Mouse (Mus musculus) kidney, adult 11 months (tissue): ENCODE measurements around the gene H2-Aa.
A peak's percentile ranks its signal among the peaks of the same experiment; 100 is the strongest.
"Not testable (repeated sequence)": the region's sequence is repeated elsewhere in the genome, so short reads cannot be mapped to it uniquely, and the experiment has no call there.

Source experiments
- DNase-seq: peaks from one replicate; pipeline ENCODE4 v3.0.0; 2022

Gene H2-Aa

DNA sequence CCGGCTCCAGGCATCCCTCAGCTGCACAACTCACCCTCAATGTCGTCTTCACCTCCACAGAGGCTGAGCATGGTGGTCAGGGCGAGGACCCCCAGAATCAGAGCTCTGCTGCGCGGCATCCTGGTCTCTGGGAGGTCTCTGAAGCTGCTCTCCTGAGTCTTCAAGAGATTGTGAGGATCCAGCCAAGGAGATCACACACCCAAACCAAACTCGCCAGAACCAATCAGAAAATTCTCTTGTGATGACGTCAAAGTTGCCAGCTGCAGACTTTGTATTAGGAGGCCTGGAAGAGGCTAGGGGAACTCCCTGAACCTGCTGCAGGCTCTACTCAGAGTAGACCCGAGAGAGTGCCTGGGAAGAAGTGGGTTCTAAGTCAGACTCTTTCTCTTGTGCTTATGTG is at the start of gene H2-Aa:
TSS of gene H2-Aa (minus strand) at position 176 of the 400 bp plus-strand sequence.
- DNase-seq, result peak; percentile 87

DNA sequence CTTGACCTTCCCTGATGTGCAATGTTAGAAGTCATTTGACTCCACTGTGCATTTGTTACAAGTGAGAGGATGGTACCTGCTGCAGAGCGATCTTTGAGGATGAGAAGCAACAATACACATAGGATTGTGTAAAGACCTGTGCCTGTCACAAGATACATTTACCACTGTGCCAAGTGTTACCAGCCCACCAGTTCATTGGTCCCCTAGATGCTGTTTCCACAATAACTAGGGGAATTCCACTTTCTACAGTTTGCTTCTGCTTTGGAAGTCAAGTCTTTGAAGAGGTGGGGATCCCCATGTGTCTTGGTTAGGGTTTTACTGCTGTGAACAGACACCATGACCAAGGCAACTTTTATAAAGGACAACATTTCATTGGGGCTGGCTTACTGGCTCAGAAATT is 43.6 kb upstream of the H2-Aa start:
- DNase-seq, result no peak

DNA sequence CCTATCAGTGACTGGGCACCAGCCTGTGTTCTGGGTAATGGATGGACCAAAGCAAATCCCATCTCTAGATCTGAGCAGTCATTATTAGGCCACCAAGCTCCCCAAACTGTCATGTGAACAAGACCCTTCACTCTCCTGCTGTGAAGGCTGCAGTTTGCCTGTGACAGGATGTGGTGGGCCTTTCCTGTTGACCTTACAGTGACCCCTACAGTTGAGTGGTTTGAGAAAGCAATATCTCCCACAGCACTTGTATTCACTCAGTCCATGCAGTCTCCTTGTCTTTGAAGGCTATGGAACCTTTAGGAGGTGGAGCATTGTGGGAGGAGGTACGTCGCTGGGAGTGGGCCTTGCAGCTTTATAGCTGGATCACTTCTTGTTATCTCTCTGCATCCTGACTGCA is 42.2 kb upstream of the H2-Aa start:
- DNase-seq, result no peak

DNA sequence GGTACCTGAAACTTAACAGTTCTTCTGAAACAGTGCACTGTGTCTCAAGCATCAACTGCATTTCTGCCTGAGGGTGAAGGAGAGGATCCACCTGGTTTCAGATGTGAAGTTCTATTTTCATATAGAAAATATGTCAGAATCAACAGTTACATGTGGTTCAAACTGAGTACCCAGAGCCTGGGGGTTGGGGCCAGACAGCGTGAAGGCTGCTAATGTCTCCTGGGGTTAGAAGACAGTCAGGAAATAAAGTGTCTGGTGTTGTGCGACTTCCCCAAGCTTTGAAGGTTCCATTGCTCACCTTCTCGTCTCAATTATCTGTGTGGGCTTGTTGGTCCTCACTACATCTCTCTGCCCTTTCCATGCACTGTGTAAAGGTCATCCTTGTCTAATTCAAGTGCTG is 38.8 kb upstream of the H2-Aa start:
- DNase-seq, result no peak

DNA sequence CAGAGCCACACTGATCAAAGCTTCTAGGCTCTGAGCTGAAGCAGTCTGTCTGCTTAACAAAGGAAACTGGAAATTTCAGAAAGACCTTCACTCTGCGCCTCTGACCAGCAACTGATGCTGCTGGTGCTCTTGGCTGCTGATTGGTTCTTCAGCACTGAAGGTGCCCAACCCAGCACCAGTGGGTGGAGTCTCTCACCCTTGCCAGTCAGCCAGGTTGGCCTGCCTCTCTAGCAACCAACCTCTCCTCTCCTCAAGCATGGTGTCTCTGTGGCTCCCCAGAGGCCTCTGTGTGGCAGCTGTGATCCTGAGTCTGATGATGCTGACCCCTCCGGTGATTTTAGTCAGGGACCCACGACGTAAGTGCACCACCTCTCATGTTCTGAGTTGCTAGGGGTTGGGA is 37.8 kb upstream of the H2-Aa start, which contains the start of gene H2-Eb2:
TSS of gene H2-Eb2 (plus strand) at position 230 of the 400 bp plus-strand sequence.
- no peak for DNase-seq

DNA sequence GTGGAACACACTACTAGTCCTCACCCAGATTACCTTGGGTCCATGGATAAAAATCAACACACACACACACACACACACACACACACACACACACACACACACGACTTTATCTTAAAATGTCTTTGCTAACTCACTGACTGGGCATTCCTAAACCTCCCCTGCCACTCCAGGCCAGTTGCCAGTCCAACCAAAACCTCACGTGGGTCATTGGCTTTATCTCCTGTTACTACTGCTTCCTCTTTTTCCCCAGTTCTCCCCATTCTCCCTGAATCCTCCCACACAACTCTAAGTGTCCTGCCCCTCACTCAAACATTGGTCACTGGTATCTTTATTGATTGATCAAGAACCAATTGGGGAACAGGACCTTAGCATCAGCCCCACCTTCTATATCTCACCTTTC is 29.7 kb upstream of the H2-Aa start:
- no peak for DNase-seq

DNA sequence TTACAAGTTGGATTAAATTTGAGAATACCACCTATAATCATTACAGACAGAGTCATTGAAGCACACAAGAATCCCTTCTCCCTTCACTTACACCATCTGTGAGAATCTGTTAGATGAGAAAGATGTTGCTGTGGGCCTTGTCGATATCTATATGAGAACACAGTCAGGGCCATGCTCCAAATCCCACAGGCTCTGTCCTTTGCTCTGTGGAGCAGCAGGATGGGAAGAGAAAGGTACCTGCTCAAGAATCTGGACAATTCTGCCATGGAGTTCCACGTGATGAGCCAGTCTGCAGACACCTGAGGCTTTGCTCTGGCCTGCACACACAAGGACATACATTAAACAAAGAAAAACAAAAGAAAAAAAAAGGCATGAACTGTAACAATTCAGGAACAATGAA is 29.1 kb upstream of the H2-Aa start:
- no peak for DNase-seq

DNA sequence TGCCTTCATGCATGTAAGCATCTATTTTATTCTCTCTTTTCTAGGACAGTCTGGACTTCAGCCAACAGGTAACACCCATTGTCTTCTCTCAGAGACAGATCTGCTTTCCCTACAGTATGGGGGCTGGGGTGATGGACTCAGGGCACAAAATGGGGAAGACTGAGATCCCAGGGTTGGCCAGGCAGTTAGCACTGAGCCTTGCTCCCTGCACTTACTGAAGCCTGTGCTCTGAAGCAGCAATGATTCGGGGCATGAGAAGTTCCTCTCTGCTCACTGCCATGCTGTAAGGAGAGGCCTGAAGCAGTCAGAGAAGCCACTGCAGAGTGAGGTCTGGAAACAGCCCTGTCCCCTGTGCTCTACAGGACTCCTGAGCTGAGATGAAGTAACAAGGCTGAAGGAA is 27.9 kb upstream of the H2-Aa start:
- no peak for DNase-seq

DNA sequence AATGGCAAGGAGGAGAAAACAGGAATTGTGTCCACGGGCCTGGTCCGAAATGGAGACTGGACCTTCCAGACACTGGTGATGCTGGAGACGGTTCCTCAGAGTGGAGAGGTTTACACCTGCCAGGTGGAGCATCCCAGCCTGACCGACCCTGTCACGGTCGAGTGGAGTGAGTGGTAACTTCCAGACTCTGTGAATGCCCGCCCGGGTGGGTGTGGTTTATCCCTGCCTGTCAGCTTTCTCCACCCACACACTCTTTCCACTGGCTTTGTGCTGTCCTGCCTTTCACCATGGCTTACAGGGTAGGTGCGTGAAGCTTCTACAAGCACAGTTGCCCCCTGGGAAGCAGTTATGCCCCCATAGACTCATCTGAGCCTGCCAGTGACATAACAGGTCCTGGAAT is 26.7 kb upstream of the H2-Aa start:
- DNase-seq, result no peak

DNA sequence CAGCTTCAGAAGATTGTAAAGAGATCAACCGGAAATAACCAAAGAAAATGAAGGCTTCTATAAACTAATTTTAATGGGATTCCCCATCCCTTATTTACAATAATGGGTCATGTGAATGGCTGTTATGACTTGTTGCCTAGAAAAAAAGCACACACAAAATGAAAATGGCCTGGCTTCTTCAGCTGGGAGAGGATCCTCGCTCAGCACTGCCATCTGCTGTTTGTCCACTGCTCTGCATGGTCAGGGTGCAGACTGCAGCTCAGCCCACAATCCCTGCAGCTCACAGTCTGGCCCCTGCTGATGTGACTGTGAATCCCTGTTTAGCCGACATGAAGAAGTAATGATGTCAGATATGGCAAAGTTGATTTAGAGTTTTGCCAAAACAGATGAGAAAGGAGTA is 25.8 kb upstream of the H2-Aa start:
- DNase-seq, result peak; percentile 50

DNA sequence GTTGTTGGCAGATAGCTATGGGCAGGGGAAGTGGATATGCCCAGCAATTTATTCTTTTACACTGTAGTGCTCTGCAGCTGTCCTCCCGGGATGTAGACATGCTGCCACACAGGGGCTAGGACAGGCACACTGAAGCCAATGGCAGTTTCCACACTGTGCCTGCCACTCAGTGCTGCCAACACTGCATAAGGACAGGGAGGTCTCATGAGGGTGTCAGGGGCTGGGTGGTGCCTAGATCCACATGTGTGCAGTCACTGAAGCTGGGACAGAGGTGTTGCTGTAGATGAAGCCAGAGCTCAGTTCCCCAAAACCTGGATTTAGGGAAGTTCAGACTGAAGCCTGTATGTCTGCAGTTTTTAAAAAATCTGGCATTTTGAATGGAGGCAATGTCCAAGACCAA is 24.6 kb upstream of the H2-Aa start:
- no peak for DNase-seq

DNA sequence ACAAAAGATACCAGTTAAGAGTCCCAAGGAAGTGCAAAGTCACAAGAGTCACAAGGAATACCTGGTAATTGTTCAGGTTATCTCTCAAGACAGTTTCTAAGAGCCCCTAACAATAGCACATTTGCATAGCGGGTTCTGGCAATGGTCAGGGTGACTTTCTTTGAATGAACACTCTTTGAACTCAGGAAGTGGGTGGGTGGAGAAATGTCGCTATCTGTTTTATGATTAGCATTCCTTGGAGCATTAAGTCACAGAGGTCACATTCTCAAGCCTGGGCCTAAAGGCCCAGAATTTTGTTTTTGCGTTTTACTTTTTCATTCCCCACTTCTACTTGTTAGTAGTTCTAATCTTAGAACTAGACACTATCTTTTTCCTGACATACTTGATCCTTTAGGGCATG is 22.9 kb upstream of the H2-Aa start:
- not testable (repeated sequence) for DNase-seq

DNA sequence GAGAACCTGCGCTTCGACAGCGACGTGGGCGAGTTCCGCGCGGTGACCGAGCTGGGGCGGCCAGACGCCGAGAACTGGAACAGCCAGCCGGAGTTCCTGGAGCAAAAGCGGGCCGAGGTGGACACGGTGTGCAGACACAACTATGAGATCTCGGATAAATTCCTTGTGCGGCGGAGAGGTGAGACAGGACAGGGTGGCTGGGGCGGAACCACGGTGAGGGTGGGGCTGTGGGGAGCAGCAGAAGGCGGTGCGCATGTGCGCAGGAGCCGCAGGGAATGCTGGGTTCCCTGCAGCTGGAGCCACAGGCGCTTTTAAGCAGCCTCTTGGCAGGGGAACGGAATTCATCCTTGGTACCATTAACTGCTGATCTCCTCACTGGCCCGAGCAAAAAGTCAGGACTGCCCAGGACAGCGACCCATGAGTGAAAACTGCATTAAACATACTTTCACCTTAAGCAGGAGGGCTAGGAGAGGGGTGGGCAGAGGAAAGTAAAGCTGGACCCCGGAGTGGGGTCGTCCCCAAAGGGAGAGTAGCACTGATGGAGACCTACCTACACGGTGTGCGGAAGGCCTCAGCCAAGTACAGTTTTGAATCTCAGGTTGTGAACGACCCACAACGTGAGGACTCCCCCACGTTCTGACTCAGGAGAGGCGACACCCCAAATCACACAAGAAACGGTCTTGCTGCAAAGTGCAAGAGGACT is 22.2 kb upstream of the H2-Aa start:
- peak; percentile 74 for DNase-seq

DNA sequence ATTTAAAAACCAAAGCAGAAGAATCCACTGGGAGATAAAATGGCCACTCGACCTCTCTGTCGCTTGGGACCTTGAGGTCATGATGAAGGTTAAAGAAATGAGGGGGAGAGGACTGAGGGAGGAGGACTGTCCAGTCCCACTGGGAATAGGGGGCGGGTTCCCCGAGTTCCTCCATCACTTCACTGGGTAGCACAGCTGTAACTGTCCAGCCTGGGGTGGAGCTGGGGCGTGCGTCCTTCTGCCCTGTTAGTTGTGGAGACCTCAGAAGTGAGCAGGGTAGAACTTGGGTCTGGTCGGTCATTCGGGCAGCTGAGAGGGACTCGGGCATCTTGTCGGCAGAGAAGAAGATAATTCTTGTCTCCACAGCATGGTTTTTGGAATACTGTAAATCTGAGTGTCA is 21.6 kb upstream of the H2-Aa start:
- no peak for DNase-seq

DNA sequence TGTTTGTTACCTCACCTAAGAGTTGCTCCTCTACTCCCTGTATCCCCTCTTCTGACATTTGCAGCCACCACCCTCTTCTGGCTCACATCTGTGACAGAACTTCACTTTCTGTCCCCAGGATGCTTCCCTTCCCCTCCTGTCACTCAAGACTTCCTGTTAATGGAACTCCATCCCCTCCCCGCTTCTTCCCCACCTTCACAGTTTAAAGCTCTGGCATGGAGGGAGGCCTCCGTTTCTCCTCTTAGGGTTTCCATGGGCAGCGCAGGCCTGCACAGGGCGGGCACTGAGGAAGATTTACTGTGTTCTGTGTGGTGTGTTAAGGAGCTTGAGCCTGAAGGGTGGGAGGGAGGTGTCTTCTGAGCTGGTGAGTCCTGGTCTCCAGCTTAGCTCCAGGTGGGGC is 20.5 kb upstream of the H2-Aa start:
- DNase-seq, result no peak

DNA sequence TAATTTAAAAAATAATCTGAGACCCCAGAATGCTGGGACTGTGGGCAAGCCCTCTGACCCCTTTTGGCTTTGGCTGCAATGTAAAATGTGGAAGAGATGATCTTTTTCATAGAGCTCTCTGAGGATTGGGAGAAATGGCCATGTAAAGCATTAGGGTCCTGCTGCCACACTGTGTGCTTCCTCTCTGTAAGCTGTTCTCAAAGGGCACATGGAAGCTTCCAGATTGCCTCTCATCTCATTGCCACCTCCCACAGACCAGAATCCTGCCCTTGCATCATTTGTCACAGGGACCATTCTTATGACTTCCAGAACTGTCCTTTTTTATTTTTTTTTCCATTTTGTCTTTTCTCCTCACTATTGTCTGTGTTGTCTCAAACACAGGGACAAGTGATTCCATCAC is 19.6 kb upstream of the H2-Aa start:
- no peak for DNase-seq

DNA sequence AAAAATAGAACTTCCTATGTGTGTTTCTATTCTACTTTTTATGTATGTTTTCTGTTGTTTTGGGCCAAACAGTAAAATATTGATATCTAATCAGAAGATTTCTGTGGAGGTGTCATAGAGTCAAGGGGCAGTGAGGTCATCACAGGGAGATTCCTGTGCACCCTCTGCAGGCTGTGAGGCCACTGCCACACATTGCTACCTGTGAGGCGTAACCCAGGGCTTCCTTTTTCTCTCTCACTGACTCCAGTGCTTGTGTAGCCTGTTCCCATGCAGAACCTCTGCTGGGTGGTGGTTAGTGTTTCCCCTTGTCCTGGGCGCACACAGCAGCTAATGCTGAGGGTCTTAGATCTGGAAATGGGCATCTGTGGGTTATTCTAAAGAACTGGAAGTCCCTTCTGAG is 18.8 kb upstream of the H2-Aa start:
- DNase-seq, result no peak

DNA sequence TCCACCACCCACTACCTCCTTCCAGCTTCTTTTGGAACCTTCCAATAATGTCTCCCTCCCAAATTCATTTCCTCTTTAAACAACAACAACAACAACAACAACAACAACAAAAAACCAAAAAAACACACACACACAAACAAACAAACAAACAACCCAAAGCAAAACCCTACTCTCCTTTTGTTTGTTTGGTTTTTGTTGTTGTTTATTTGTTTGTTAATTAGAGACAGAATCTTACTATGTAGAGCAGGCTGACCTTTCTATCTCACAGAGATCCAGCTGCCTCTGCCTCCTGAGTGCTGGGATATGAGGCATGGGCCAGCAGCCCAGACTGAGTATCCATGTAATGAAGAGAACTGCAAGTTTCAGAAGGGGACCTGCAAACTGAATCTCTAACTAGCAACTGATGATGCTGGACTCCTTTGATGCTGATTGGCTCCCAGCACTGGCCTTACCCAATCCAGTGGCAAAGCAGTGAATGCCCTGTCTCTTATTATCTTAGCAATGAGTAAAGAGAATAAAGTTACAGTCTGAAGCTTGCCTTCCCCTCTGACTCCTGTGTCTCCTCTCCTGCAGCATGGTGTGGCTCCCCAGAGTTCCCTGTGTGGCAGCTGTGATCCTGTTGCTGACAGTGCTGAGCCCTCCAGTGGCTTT is 17.9 kb upstream of the H2-Aa start, which contains the start of gene H2-Eb1:
TSS of gene H2-Eb1 (plus strand) at position 488 of the 651 bp plus-strand sequence.
- DNase-seq, result peak; percentile 89

DNA sequence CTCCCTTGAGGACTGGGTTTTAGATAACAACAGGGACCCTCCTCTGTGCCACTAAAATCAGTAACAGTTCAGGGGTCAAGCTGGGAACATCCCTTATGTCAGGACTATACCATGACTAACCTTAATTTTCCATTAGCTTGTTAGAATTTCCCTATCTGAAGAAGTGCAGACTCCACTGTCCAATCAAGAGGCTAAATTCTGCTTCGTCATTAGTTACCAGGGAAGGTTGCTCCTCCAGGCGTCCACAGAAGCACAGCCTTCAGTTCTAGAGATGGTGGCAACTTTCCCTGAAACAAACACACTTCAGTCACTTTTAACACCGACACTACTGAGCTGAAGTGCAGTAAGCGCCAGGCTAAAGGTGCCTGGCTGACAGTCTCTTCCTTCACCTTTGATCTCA is 17.1 kb upstream of the H2-Aa start:
- DNase-seq, result peak; percentile 71

DNA sequence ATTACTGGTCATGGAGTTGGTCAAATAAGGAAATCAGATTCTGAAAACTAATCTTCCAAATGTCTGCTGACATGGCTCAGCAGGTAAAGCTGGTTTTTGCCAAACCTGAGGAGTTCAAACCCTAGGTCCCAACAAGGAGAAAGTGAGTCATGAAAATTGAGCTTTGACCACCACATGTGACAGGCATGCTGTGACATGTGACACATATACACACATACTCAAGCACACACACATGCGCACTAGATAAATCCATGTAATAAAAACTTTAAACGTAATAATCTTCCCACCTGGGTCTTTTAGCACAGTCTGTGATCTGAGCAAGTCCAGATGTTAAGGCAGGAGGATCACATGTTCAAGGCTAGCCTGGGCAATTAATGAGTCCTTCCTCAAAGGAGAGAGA is 16.2 kb upstream of the H2-Aa start:
- no peak for DNase-seq

DNA sequence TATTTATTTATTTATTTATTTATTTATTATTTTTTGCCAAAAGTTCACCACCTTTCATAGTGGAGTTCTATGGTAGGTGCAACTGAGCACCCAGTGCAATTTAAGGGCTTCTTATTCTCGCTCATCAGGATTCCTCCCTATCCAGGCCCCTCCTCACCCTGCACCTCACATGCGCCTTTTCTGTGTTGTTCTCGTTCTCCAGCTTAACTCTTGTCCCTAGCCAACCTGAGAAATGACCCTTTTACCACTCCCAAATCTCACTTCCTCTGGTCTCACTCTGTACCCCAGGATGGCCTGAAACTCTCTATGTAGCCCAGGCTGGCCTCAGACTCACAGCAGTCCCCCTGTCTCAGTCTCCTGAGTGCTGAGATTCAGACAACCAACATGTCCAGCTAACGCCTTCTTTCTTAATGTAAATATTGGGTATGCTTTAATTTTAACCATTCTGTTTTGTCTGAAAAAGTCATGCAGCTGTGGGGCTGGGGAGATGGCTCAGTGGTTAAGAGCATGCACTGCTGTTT is 14.1 kb upstream of the H2-Aa start:
- DNase-seq, result no peak

DNA sequence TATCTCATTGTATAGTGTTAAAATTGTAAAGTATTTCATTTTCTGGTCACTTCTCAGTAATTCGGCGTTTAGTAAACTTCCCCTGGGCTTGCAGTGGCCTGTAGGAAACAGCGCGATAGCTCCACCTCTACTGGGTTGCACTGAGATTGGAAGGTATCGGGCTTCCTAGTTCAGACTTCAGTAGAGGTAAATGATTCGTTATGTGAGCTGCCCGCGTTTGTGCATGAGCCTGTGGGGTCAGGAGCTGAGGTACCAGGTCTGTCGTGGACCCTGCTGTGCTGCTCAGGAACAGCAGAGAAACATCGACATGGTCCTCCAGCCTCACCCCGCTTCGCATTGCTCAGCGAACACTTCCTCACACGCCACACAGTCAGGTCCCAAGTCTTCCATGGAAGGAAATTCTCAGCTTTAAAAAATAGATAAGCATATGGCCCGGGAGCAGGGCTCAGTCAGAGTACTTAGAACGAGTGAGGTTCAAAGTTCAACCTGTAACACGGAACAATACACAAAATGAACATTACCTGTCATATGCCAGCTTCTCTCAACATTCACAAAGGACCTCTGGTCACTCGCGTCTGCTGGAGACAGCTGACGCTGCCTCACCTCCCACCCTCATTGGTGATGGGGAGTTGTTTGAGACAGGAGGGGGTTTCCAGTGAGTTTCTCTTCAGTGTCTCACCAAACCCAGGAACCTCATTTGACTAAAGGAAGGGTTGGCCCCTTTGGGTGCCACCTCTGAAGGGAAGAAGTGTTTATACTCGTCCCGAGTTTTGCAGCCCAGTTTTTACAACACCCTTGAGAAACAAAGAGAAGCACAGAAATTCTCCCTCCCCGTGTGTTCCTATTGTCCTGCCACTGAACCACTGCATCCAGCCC is 13.3 kb upstream of the H2-Aa start:
- DNase-seq, result no peak

DNA sequence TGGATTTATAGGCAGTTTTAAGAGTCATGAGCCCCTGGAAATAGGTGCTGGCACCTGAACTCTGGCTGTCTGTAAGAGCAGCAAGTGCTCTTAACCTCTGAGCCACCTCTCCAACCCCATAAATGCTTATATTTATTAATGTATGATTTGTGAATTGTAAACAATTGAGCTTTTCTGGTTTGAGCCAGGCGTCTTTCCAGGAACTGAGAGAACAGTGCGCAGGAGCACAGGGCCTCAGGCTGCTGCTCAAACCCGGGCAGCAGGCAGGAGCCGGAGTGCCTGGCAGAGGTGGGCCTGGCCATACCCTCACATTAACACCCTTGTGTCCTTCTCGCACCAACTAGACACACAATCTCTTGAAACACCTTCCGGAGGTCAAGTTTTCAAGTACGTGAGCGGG is 12.4 kb upstream of the H2-Aa start:
- DNase-seq, result no peak

DNA sequence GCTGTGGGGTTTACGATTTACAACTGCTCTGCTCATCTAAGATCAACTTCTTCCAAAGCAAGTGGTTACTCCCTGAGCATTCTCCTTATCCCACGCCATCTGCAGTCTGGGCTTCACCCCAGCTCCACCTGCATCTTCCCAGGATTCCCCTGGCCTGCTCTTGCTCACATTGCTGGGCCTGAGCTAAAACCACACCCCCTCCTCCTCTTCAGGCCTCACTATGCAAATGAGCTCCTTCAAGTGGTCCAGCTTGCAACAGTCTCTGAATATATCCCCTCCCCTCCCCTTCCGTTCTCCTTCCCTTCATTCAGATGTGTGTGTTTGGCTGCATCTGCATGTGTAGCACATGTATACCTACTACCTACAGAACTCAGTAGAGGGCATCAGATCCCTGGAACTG is 11.7 kb upstream of the H2-Aa start:
- no peak for DNase-seq
